Comparison of ENCODE assay signal across 8 mouse cellular contexts in the genomic region with DNA sequence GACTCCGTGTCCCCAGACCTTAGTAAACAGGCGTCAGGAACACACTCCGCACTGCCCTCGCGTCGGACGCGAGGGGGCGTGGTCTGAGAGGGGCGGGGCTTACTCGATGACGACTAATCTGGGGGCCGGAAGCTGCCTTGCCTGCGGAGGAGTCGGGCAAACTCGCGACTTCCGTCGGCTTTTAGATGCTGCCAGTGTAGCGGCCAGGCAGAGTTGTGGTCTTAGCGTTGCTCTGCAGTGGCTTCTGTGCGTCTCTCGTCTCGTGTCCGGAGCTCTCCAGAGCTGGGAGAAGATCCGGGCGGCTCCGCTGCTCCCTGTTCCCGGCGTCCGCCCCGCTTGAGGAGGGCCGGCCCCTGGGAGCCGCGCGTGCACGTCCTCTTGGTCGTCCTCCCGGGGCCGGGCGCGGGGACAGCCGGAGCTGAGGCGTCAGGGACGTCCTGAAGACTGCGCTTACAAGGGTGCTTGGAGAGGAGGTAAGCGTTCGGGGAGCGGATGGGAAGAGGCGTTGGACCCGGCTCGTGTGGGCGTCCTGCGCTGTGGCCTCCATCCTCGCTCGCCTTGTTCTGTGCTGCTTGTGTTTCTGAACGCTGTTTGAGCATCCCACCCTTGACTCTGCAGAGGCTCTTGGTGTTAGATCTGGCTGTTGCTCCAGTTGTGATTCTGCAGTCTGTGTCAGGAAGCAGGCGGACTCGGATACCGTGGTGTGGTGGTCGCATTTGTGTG. TPM values are rescaled to one million over a fixed set of nuclear protein-coding genes. Genes with fewer than 3 reads are reported as not detected.
A peak's percentile ranks its signal among the peaks of the same experiment; 100 is the strongest.
DNase-seq lines count a peak whose midpoint lies in the region; ATAC-seq lines count a peak whose summit lies in the region.

A gene (plus strand): TSS at position 181 of the 723 bp plus-strand sequence.

- ATAC-seq in hindbrain, embryonic 12.5 days (ENCODE audit: low FRiP score) = peak; percentile 99

- peak within 1 kb of the TSS; percentile 99 for H3K4me3 ChIP-seq in hindbrain, embryonic 12.5 days

- H3K9me3 ChIP-seq in hindbrain, embryonic 12.5 days (replicated peaks) = no peaks in the 10 kb centered on the region

- peak; percentile 97 for DNase-seq in NIH3T3 (ENCODE audit: low read depth)
- DNase-seq in cerebellum, postnatal 10 days = peak; percentile 98 to 99
- peak; percentile 91 to 95 for DNase-seq in frontal cortex, postnatal 10 days (ENCODE audit: low spot score in 2 of 2)
- peak; percentile 96 to 97 for DNase-seq in layer of hippocampus, postnatal 14 days (ENCODE audit: low spot score in 2 of 2)
- DNase-seq in lung, postnatal 14 days = peak; percentile 98
- DNase-seq in retina, adult 2 months (ENCODE audit: low read depth, low spot score) = peak; percentile 88
- DNase-seq in thymus, postnatal 36 days = peak; percentile 94 to 97

- no peaks in the 10 kb centered on the region for H3K27me3 ChIP-seq in hindbrain, embryonic 12.5 days

- peak within 1 kb of the TSS; percentile 88 for H3K4me2 ChIP-seq in hindbrain, embryonic 12.5 days (replicated peaks)

- peaks cover 11% of the 10 kb centered on the region for H3K4me1 ChIP-seq in hindbrain, embryonic 12.5 days

- no peaks in the 10 kb centered on the region for H3K36me3 ChIP-seq in hindbrain, embryonic 12.5 days

- peak within 1 kb of the TSS; percentile 92 for H3K9ac ChIP-seq in hindbrain, embryonic 12.5 days

- under 1% methylated on average over 61 of the region's 61 CpGs for WGBS in hindbrain, embryonic 12.5 days

- H3K27ac ChIP-seq in hindbrain, embryonic 12.5 days = peak within 1 kb of the TSS; percentile 85

RNA-seq across cellular contexts. Expression of the gene that starts here (rescaled TPM):
- 38.9 and 43.9 TPM in 2 replicates for polyA plus RNA-seq in hindbrain, embryonic 12.5 days (2016; fragmentation: Nextera tagmentation; extraction: Ambion mirVana)
- total RNA-seq in layer of hippocampus, postnatal 14 days (2021) = 10 to 100 TPM; 53.1 to 55.8 TPM

Comparison
In these comparisons a context has a peak if more than half of its experiments do, and no peak if none do; other contexts are left out.
1. Peak in every context shown above with its lines: DNase-seq, ATAC-seq, H3K4me3 ChIP-seq and H3K27ac ChIP-seq.